Mouse (Mus musculus): Measurements from ENCODE around the gene Klf3.

DNA sequence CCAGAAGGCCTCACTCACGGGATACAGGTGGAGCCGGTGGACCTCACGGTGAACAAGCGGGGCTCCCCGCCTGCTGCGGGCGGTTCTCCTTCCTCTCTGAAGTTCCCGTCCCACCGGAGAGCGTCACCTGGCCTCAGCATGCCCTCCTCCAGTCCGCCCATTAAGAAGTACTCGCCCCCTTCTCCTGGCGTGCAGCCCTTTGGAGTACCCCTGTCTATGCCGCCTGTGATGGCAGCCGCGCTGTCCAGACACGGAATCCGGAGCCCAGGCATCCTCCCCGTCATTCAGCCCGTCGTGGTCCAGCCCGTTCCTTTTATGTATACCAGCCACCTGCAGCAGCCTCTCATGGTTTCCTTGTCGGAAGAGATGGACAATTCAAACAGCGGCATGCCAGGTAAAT is 18.8 kb downstream of the Klf3 start:
- no peak for TF ChIP-seq CTCF (IDR thresholded peaks at IDR 0.05; ENCODE audit: insufficient read depth, low read length)
- no peak for TF ChIP-seq POLR2A (IDR thresholded peaks at IDR 0.05; ENCODE audit: borderline replicate concordance, extremely low read depth, low read depth, low read length)
